Mouse (Mus musculus) T-helper 1 cell (primary cell): ENCODE measurements around the gene Hs2st1.
"Not testable (repeated sequence)": the region's sequence is repeated elsewhere in the genome, so short reads cannot be mapped to it uniquely, and the experiment has no call there.

Experiments used
- in situ Hi-C: fragments of 300-600 bp; cut with MboI, MseI; formaldehyde crosslinking; loops from one replicate; pipeline ENCODE4 v1.15.1; 2025; ENCODE audit warnings: high pct_unique_total_duplicates

Hs2st1 gene

GRCm38 (mm10) chr3:144570047-144570815 is at the start of gene Hs2st1, which contains the start of gene Selenof:
Hs2st1 (minus strand) TSS chr3:144570181.
Selenof (plus strand) TSS chr3:144570304.
- in situ Hi-C loops: no loop called here

- in situ Hi-C loops: loop anchor here (5.0 kb wide), 1 partner anchor 160 kb away; no protein-coding TSS in a partner anchor
These were observed 47.7 kb upstream of the Hs2st1 start for GRCm38 (mm10) chr3:144617633-144618180.

GRCm38 (mm10) chr3:144616654-144617425 is 46.9 kb upstream of the Hs2st1 start:
- in situ Hi-C loops: loop anchor here (5.0 kb wide), 1 partner anchor 160 kb away; no protein-coding TSS in a partner anchor

GRCm38 (mm10) chr3:144615459-144615858 is 45.5 kb upstream of the Hs2st1 start:
- in situ Hi-C loops: loop anchor here (5.0 kb wide), 1 partner anchor 158 kb away; no protein-coding TSS in a partner anchor

GRCm38 (mm10) chr3:144614698-144615097 is 44.7 kb upstream of the Hs2st1 start:
- in situ Hi-C loops: loop anchor here (5.0 kb wide), 1 partner anchor 157 kb away; no protein-coding TSS in a partner anchor

- in situ Hi-C loops: no loop called here
These were observed 44.3 kb upstream of the Hs2st1 start for GRCm38 (mm10) chr3:144614277-144614676.

GRCm38 (mm10) chr3:144612382-144612781 is 42.4 kb upstream of the Hs2st1 start:
- in situ Hi-C loops: no loop called here

GRCm38 (mm10) chr3:144611626-144612271 is 41.8 kb upstream of the Hs2st1 start:
- in situ Hi-C loops: no loop called here

- in situ Hi-C loops: no loop called here
These were observed 40.8 kb upstream of the Hs2st1 start for GRCm38 (mm10) chr3:144610759-144611158.

- in situ Hi-C loops: no loop called here
These were observed 38.1 kb upstream of the Hs2st1 start for GRCm38 (mm10) chr3:144608090-144608489.

- in situ Hi-C loops: no loop called here
These were observed 36.5 kb upstream of the Hs2st1 start for GRCm38 (mm10) chr3:144606449-144606848.

GRCm38 (mm10) chr3:144605811-144606210 is 35.8 kb upstream of the Hs2st1 start:
- in situ Hi-C loops: not testable (repeated sequence)

- in situ Hi-C loops: loop anchor here (5.0 kb wide), 1 partner anchor 487 kb away; no protein-coding TSS in a partner anchor
These were observed 34.2 kb upstream of the Hs2st1 start for GRCm38 (mm10) chr3:144604205-144604604.

- in situ Hi-C loops: loop anchor here (5.0 kb wide), 1 partner anchor 486 kb away; no protein-coding TSS in a partner anchor
These were observed 33.6 kb upstream of the Hs2st1 start for GRCm38 (mm10) chr3:144603558-144603957.

- in situ Hi-C loops: loop anchor here (5.0 kb wide), 1 partner anchor 486 kb away; no protein-coding TSS in a partner anchor
These were observed 32.8 kb upstream of the Hs2st1 start for GRCm38 (mm10) chr3:144602819-144603218.

- in situ Hi-C loops: loop anchor here (5.0 kb wide), 1 partner anchor 485 kb away; no protein-coding TSS in a partner anchor
These were observed 32.4 kb upstream of the Hs2st1 start for GRCm38 (mm10) chr3:144602413-144602812.

- in situ Hi-C loops: loop anchor here (25.0 kb wide), 1 partner anchor 989 kb away; the partner anchor contains the start of gene Znhit6
These were observed 27.9 kb upstream of the Hs2st1 start for GRCm38 (mm10) chr3:144597790-144598467.

GRCm38 (mm10) chr3:144597121-144597520 is 27.1 kb upstream of the Hs2st1 start:
- in situ Hi-C loops: loop anchor here (25.0 kb wide), 1 partner anchor 990 kb away; the partner anchor contains the start of gene Znhit6

- in situ Hi-C loops: loop anchor here (25.0 kb wide), 1 partner anchor 994 kb away; the partner anchor contains the start of gene Znhit6
These were observed 23.2 kb upstream of the Hs2st1 start for GRCm38 (mm10) chr3:144592992-144593785.
